Mouse (Mus musculus): ENCODE measurements around the gene Dph1. TPM values are rescaled to one million over a fixed set of nuclear protein-coding genes. Genes with fewer than 3 reads are reported as not detected.

The Dph1 gene
- polyA plus RNA-seq, 1 experiment from 2014 or later = 19.7 TPM

DNA sequence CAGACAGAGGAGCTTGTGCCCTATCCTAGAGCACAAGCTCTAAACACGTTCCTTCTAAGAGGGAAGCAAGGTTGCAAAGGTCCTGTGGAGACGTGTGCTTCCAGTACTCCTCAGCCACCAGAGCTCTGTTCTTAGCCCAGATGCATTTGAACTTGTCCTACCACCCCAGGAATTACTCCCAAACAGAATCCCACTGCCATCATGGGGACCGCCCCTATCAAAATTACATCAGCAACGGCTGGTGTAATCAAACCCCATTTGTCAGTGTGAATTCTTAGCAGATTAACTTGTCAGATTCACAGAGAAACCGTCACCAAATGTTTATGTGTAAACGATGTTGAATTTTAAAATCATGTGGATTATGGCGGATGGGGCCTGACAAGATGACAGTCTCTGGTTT, 30.1 kb downstream of the Dph1 start:
- Histone ChIP-seq H3K4me3 (ENCODE audit: low read length) (no peak overlapping the region), H3K9me3 (replicated peaks; ENCODE audit: control insufficient read depth, low read length) (no peaks in the 10 kb centered on the region), H3K36me3 (ENCODE audit: control insufficient read depth, insufficient read depth) (peaks cover 13% of the 10 kb centered on the region; the same call in 1 of the 2 replicates), H3K27ac (ENCODE audit: low read length) (peak overlapping the region; percentile 40; the same call in 1 of the 2 replicates), H3K9ac (ENCODE audit: low read length) (no peak overlapping the region), H3K27me3 (ENCODE audit: control insufficient read depth, insufficient read depth, low read length) (peaks cover 6% of the 10 kb centered on the region; the same call in 1 of the 2 replicates), H3K4me1 (ENCODE audit: control insufficient read depth, insufficient read depth, low read length) (peaks cover 28% of the 10 kb centered on the region), H3K4me2 (ENCODE audit: low read depth, low read length) (no peak overlapping the region)
- ATAC-seq (replicated peaks; ENCODE audit: extremely low read depth, insufficient read depth, low FRiP score) = no peak
- WGBS = 68% methylated on average over 7 of the region's 7 CpGs

DNA sequence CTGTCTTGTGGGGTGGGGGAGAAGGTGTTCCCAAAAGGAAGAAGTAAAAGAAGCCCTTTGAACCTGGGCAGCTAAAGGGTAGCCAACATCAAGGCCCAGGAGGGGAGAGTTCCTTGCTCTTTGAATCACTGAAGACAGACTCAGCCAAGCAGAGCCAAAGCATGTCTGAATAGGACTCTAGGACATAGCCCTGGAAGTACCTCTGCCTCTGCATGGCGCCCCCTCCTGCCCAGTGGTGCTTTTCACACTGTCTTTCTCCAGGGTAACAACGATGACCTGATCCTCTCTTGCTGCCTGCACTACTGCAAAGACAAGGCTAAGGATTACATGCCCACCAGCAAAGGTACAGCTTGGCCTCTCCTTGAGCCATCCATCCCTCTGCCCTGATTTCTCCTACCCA, 31.5 kb downstream of the Dph1 start:
- no peak for ATAC-seq (replicated peaks; ENCODE audit: extremely low read depth, insufficient read depth, low FRiP score)
- 0 out of 2 replicates have a peak overlapping the region, but pooled peaks have one; percentile 7 for H3K27ac ChIP-seq (ENCODE audit: low read length)
- H3K4me3 ChIP-seq (ENCODE audit: low read length) = no peak overlapping the region
- peaks cover 13% of the 10 kb centered on the region; the same call in 1 of the 2 replicates for H3K36me3 ChIP-seq (ENCODE audit: control insufficient read depth, insufficient read depth)
- no peaks in the 10 kb centered on the region for H3K9me3 ChIP-seq (replicated peaks; ENCODE audit: control insufficient read depth, low read length)
- 0 out of 2 replicates have a peak, but pooled peaks cover under 1% of the 10 kb centered on the region for H3K27me3 ChIP-seq (ENCODE audit: control insufficient read depth, insufficient read depth, low read length)
- no peak overlapping the region for H3K9ac ChIP-seq (ENCODE audit: low read length)
- H3K4me2 ChIP-seq (ENCODE audit: low read depth, low read length) = no peak overlapping the region
- H3K4me1 ChIP-seq (ENCODE audit: control insufficient read depth, insufficient read depth, low read length) = peaks cover 27% of the 10 kb centered on the region
- 51% methylated on average over 2 of the region's 2 CpGs for whole genome bisulfite sequencing

DNA sequence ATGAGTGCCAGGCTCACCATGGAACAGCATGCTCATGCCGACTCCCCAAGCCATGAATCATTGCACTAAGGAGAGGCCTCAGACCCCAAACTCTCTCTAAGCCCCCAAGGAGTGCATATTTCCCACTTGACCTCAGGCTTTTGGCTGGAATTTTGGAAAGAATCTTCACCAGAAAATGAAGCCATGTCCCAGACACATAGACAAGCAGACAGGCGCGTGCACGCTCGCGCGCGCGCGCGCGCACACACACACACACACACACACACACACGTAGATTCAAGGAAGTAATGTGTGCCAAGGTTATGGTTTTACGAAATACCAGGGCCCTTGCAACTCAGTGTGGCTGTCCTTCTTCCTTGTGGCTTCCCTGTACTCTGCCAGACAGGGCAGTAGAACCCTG, 32.6 kb downstream of the Dph1 start:
- peaks cover 24% of the 10 kb centered on the region for H3K4me1 ChIP-seq (ENCODE audit: control insufficient read depth, insufficient read depth, low read length)
- ATAC-seq (replicated peaks; ENCODE audit: extremely low read depth, insufficient read depth, low FRiP score) = no peak
- WGBS = 91% methylated on average over 14 of the region's 14 CpGs
- no peak overlapping the region for H3K4me2 ChIP-seq (ENCODE audit: low read depth, low read length)
- H3K36me3 ChIP-seq (ENCODE audit: control insufficient read depth, insufficient read depth) = peaks cover 10% of the 10 kb centered on the region; the same call in 1 of the 2 replicates
- peak overlapping the region; percentile 41; the same call in 1 of the 2 replicates for H3K27ac ChIP-seq (ENCODE audit: low read length)
- H3K9me3 ChIP-seq (replicated peaks; ENCODE audit: control insufficient read depth, low read length) = no peaks in the 10 kb centered on the region
- H3K4me3 ChIP-seq (ENCODE audit: low read length) = no peak overlapping the region
- H3K27me3 ChIP-seq (ENCODE audit: control insufficient read depth, insufficient read depth, low read length) = no peaks in the 10 kb centered on the region
- no peak overlapping the region for H3K9ac ChIP-seq (ENCODE audit: low read length)

DNA sequence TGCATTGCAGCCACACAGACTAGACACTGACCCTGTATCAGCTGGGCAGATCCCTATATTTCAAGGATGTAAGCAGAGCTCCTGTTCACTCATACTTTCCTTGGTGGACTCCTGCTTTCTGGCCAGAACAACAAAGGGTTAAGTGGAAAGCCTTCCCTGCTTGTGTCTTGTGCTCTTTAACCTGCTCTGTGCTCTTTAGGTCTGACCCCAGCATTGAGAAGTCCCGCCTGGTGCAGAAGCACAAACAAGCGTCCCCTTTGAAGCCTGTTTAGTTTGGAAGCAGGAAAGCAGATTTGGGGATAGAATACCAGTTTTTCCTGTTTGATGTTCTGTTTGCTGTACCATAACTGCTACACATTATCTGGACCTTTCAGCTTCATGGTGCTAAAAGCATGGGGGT, 33.1 kb downstream of the Dph1 start:
- H3K4me2 ChIP-seq (ENCODE audit: low read depth, low read length) = no peak overlapping the region
- no peaks in the 10 kb centered on the region for H3K9me3 ChIP-seq (replicated peaks; ENCODE audit: control insufficient read depth, low read length)
- H3K36me3 ChIP-seq (ENCODE audit: control insufficient read depth, insufficient read depth) = peaks cover 4% of the 10 kb centered on the region; the same call in 1 of the 2 replicates
- H3K27ac ChIP-seq (ENCODE audit: low read length) = peak overlapping the region; percentile 38; the same call in 1 of the 2 replicates
- peaks cover 28% of the 10 kb centered on the region for H3K4me1 ChIP-seq (ENCODE audit: control insufficient read depth, insufficient read depth, low read length)
- no peak for ATAC-seq (replicated peaks; ENCODE audit: extremely low read depth, insufficient read depth, low FRiP score)
- H3K4me3 ChIP-seq (ENCODE audit: low read length) = no peak overlapping the region
- no peak overlapping the region for H3K9ac ChIP-seq (ENCODE audit: low read length)
- WGBS = 60% methylated on average over 2 of the region's 2 CpGs
- H3K27me3 ChIP-seq (ENCODE audit: control insufficient read depth, insufficient read depth, low read length) = no peaks in the 10 kb centered on the region

DNA sequence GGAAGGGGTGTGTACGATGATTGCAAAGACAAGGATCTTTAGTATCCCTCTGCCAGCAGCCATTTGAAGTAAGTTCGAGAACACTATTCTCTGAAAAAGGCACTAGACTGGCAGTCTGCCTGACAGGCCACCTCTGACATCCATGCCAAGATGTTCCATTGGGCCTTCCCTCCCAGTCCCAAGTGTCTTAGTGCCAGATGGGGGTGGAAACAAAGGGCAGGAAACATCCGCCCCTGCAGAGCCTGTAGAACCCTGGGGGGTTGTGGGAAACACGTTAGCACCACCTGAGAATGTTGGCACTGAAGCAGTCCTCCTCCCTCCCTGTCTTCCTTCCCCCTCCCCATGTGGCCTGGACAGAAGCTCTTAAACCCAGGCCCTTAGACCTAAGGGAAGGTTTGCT, 34.0 kb downstream of the Dph1 start:
- ATAC-seq (replicated peaks; ENCODE audit: extremely low read depth, insufficient read depth, low FRiP score) = no peak
- WGBS = 47% methylated on average over 4 of the region's 4 CpGs
- no peak overlapping the region for H3K9ac ChIP-seq (ENCODE audit: low read length)
- no peaks in the 10 kb centered on the region for H3K9me3 ChIP-seq (replicated peaks; ENCODE audit: control insufficient read depth, low read length)
- peaks cover 31% of the 10 kb centered on the region for H3K4me1 ChIP-seq (ENCODE audit: control insufficient read depth, insufficient read depth, low read length)
- H3K4me3 ChIP-seq (ENCODE audit: low read length) = no peak overlapping the region
- no peaks in the 10 kb centered on the region for H3K27me3 ChIP-seq (ENCODE audit: control insufficient read depth, insufficient read depth, low read length)
- peaks cover 2% of the 10 kb centered on the region; the same call in 1 of the 2 replicates for H3K36me3 ChIP-seq (ENCODE audit: control insufficient read depth, insufficient read depth)
- peak overlapping the region; percentile 38 for H3K27ac ChIP-seq (ENCODE audit: low read length)
- H3K4me2 ChIP-seq (ENCODE audit: low read depth, low read length) = no peak overlapping the region

DNA sequence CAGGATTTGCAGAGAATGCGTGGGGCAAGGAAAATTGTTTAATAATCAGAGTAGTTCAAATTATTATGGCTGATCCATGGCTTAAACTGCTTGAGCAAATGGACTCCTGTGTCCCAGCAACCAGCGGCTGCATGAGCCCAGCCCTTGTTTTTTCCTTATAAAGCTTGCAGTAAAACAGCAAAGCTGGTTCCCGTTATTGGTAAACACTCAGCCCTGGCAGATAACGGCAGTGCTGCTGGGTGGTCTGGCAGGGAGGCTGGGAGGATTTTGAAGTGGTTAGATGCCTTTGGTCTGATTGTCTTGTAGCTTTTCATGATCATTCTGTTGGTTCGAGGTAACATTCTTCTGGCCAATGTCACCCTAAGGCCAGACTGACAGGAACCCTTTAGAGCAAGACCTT, 34.6 kb downstream of the Dph1 start:
- H3K4me2 ChIP-seq (ENCODE audit: low read depth, low read length) = no peak overlapping the region
- H3K36me3 ChIP-seq (ENCODE audit: control insufficient read depth, insufficient read depth) = peaks cover 2% of the 10 kb centered on the region; the same call in 1 of the 2 replicates
- H3K4me1 ChIP-seq (ENCODE audit: control insufficient read depth, insufficient read depth, low read length) = peaks cover 28% of the 10 kb centered on the region
- peak overlapping the region; percentile 34; the same call in 1 of the 2 replicates for H3K9ac ChIP-seq (ENCODE audit: low read length)
- no peaks in the 10 kb centered on the region for H3K9me3 ChIP-seq (replicated peaks; ENCODE audit: control insufficient read depth, low read length)
- H3K27me3 ChIP-seq (ENCODE audit: control insufficient read depth, insufficient read depth, low read length) = no peaks in the 10 kb centered on the region
- ATAC-seq (replicated peaks; ENCODE audit: extremely low read depth, insufficient read depth, low FRiP score) = no peak
- peak overlapping the region; percentile 28 for H3K27ac ChIP-seq (ENCODE audit: low read length)
- no peak overlapping the region for H3K4me3 ChIP-seq (ENCODE audit: low read length)
- WGBS = 42% methylated on average over 5 of the region's 5 CpGs

DNA sequence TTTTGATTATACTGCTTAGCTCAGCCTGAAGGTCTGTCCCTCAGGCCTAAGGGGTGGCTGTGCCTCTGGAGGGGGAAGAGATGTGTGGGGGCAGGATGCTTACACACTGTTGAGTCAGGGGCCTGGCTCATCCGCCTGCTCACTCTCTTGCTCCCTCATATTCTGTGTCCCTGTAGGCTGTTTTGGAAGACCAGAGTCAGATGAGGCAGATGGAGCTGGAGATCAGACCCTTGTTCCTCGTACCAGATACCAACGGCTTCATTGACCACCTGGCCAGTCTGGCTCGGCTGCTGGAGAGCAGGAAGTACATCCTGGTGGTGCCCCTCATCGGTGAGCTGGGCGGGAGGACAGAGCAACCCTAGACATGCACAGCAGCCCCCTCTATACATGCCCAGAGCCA, 35.1 kb downstream of the Dph1 start:
- Histone ChIP-seq H3K9ac (ENCODE audit: low read length) (peak overlapping the region; percentile 34; the same call in 1 of the 2 replicates), H3K27ac (ENCODE audit: low read length) (peak overlapping the region; percentile 28), H3K27me3 (ENCODE audit: control insufficient read depth, insufficient read depth, low read length) (no peaks in the 10 kb centered on the region), H3K4me3 (ENCODE audit: low read length) (no peak overlapping the region), H3K4me1 (ENCODE audit: control insufficient read depth, insufficient read depth, low read length) (peaks cover 28% of the 10 kb centered on the region), H3K4me2 (ENCODE audit: low read depth, low read length) (no peak overlapping the region), H3K36me3 (ENCODE audit: control insufficient read depth, insufficient read depth) (peaks cover 2% of the 10 kb centered on the region; the same call in 1 of the 2 replicates), H3K9me3 (replicated peaks; ENCODE audit: control insufficient read depth, low read length) (no peaks in the 10 kb centered on the region)
- 58% methylated on average over 6 of the region's 6 CpGs for WGBS
- no peak for ATAC-seq (replicated peaks; ENCODE audit: extremely low read depth, insufficient read depth, low FRiP score)

DNA sequence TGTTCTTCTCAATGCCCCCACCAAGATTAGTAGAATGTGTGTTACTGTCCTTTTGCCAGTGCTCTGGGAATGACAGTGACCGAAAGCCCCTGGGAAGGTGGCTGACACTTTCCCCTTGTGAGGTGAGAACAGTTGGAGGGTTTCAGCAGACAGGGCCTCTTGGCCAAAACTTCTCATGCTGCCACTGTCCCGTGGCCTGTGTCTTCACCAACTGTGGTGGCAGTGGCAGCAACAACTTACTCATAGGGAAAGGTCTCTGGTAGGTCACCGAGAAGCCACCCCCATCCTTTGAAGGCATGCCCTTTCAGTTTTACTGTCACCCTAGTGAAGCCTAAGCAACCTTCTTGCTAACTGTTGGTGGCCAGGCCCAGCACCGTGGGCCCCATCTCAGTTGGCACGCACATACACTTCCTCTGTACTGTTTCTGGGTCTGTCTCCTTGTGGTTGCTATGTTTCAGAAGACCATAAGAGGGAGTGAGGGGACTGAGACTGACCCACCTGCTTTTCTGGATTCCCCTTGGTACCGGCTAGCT, 36.9 kb downstream of the Dph1 start:
- H3K27ac ChIP-seq (ENCODE audit: low read length) = no peak overlapping the region; the same call in 1 of the 2 replicates
- H3K4me1 ChIP-seq (ENCODE audit: control insufficient read depth, insufficient read depth, low read length) = peaks cover 28% of the 10 kb centered on the region
- ATAC-seq (replicated peaks; ENCODE audit: extremely low read depth, insufficient read depth, low FRiP score) = no peak
- H3K9me3 ChIP-seq (replicated peaks; ENCODE audit: control insufficient read depth, low read length) = no peaks in the 10 kb centered on the region
- no peak overlapping the region for H3K9ac ChIP-seq (ENCODE audit: low read length)
- 52% methylated on average over 6 of the region's 6 CpGs for WGBS
- H3K36me3 ChIP-seq (ENCODE audit: control insufficient read depth, insufficient read depth) = peaks cover 5% of the 10 kb centered on the region
- H3K4me2 ChIP-seq (ENCODE audit: low read depth, low read length) = no peak overlapping the region
- no peak overlapping the region for H3K4me3 ChIP-seq (ENCODE audit: low read length)
- no peaks in the 10 kb centered on the region for H3K27me3 ChIP-seq (ENCODE audit: control insufficient read depth, insufficient read depth, low read length)

DNA sequence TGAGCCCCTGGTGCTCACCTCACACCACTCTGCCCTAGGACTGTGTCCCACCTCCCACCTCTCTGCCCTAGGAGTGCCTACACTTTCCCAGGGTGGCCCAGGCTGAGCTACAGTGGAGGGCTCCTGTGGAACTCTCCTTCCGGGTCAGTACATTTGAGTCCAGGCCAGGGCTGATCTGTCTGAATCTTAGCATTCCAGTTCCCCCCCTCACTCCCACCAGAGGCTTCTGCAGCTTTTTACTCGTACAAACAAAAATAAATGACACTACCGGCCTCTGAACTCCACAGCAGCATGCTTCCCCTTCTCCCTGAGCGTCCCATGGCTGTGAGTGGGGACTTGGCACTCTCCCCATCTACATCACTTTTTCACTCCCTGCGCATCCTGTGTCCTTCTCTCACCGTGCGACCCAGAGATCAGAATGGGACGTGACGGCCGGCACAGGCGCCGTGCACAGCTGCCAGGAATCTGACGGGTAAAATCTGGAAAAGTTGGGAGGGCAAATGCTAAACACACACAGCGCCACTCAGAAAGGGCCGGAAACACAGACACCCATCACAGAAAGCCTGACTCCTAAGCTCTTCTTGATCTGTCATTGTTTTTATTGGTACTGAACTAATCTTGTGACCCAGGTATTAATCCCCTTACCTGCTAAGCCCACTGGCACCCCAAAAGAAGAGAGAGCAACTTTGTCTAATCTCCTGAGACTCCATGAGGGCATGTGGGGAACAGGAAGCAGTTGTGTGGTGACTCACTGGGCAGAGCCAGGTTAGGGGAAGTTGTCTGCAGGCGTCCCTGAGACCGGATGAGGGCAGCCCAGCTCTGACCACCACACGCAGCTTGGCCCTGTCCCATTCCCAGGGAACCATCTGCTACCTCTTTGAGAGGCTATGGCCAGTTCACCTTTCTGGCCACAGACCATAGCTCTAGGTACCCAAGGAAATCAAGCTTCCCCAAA, 38.2 kb downstream of the Dph1 start:
- H3K27ac ChIP-seq (ENCODE audit: low read length) = peak overlapping the region; percentile 89
- H3K36me3 ChIP-seq (ENCODE audit: control insufficient read depth, insufficient read depth) = peaks cover 5% of the 10 kb centered on the region
- peaks cover 38% of the 10 kb centered on the region for H3K4me1 ChIP-seq (ENCODE audit: control insufficient read depth, insufficient read depth, low read length)
- H3K27me3 ChIP-seq (ENCODE audit: control insufficient read depth, insufficient read depth, low read length) = no peaks in the 10 kb centered on the region
- no peak overlapping the region for H3K4me3 ChIP-seq (ENCODE audit: low read length)
- no peaks in the 10 kb centered on the region for H3K9me3 ChIP-seq (replicated peaks; ENCODE audit: control insufficient read depth, low read length)
- no peak overlapping the region for H3K4me2 ChIP-seq (ENCODE audit: low read depth, low read length)
- WGBS = 57% methylated on average over 18 of the region's 18 CpGs
- H3K9ac ChIP-seq (ENCODE audit: low read length) = no peak overlapping the region; the same call in 1 of the 2 replicates
- peak; percentile 64 for ATAC-seq (replicated peaks; ENCODE audit: extremely low read depth, insufficient read depth, low FRiP score)
